Mouse (Mus musculus) CH12.LX (cell line): Measurements from ENCODE around the gene Nsd2. TPM values are rescaled to one million over a fixed set of nuclear protein-coding genes. Genes with fewer than 3 reads are reported as not detected.

Experiments
- DNase-seq: peaks from one replicate; pipeline ENCODE4 v3.0.0-alpha.2; 2013; ENCODE audit errors: extremely low read depth
- H3K27ac ChIP-seq: 2 replicates; pipeline ENCODE4 v1.5.1; 2012; ENCODE audit warnings: low read depth, mild to moderate bottlenecking, control low read depth, moderate library complexity; ENCODE audit not compliant: insufficient read depth
- H3K27me3 ChIP-seq: replicated peaks from 2 replicates; pipeline ENCODE3; 2012; ENCODE audit warnings: inconsistent platforms
- H3K36me3 ChIP-seq, 2 experiments: replicated peaks in 1 of 2; 2 replicates each; pipeline versions ENCODE3 to v1.6.1; 2012; ENCODE audit warnings: inconsistent platforms in 1 of 2, low read length in 1 of 2, mild to moderate bottlenecking in 1 of 2, mixed read lengths in 1 of 2, moderate library complexity in 1 of 2; ENCODE audit not compliant: control insufficient read depth in 1 of 2, insufficient read depth in 1 of 2
- H3K4me1 ChIP-seq, 2 experiments: 2 replicates each; pipeline ENCODE4 v1.6.1; 2012; ENCODE audit warnings: inconsistent platforms in 1 of 2, moderate library complexity in 1 of 2; ENCODE audit not compliant: insufficient read depth in 2 of 2, control insufficient read depth in 1 of 2
- H3K4me2 ChIP-seq: 2 replicates; pipeline ENCODE4 v1.6.1; 2012; ENCODE audit warnings: low read depth, mild to moderate bottlenecking, control low read depth; ENCODE audit not compliant: poor library complexity, insufficient read depth, severe bottlenecking
- H3K4me3 ChIP-seq, 3 experiments: fragments of 150-350 bp in 1 of 3; sonication (generic) in 1 of 3; replicated peaks in 1 of 3; 2 replicates each; pipeline versions ENCODE3 to v1.5.1; 2011 to 2012; ENCODE audit warnings: low read depth in 2 of 3, low read length in 2 of 3, mild to moderate bottlenecking in 2 of 3, moderate library complexity in 2 of 3, control low read depth in 1 of 3, improper control_type of control experiment in 1 of 3, inconsistent platforms in 1 of 3, mixed read lengths in 1 of 3; ENCODE audit not compliant: poor library complexity in 1 of 3
- H3K79me2 ChIP-seq: replicated peaks from 2 replicates; pipeline ENCODE4 v1.6.1; 2012; ENCODE audit warnings: mild to moderate bottlenecking, moderate library complexity; ENCODE audit not compliant: control insufficient read depth, poor library complexity, insufficient read depth, severe bottlenecking; ENCODE audit errors: extremely low read depth
- H3K9ac ChIP-seq: 2 replicates; pipeline ENCODE4 v1.6.1; 2012; ENCODE audit warnings: low read depth, mild to moderate bottlenecking, control low read depth, moderate library complexity; ENCODE audit not compliant: insufficient read depth
- H3K9me3 ChIP-seq: replicated peaks from 2 replicates; pipeline ENCODE3; 2012; ENCODE audit warnings: low read length, inconsistent platforms, mixed read lengths
- BHLHE40 ChIP-seq: IDR thresholded peaks from 2 replicates; pipeline ENCODE4 v1.6.1; 2011; ENCODE audit warnings: mild to moderate bottlenecking, low read depth, low read length, improper control_type of control experiment
- CHD1 ChIP-seq: IDR thresholded peaks from 2 replicates; pipeline ENCODE4 v1.6.1; 2012; ENCODE audit warnings: low read depth, low read length, improper control_type of control experiment, inconsistent platforms
- CTCF ChIP-seq, 2 experiments: IDR thresholded peaks in 1 of 2; conservative IDR thresholded peaks in 1 of 2; 2 replicates each; pipeline ENCODE4 v1.5.1; 2011 to 2012; ENCODE audit warnings: low read depth in 2 of 2, low read length in 2 of 2, improper control_type of control experiment in 1 of 2, inconsistent platforms in 1 of 2, mild to moderate bottlenecking in 1 of 2, moderate library complexity in 1 of 2
- E2F4 ChIP-seq: IDR thresholded peaks from 2 replicates; pipeline ENCODE4 v1.6.1; 2011; ENCODE audit warnings: low read depth, low read length, improper control_type of control experiment; ENCODE audit not compliant: insufficient replicate concordance
- HCFC1 ChIP-seq: IDR thresholded peaks from 2 replicates; pipeline ENCODE4 v1.6.1; 2012; ENCODE audit warnings: low read depth, mild to moderate bottlenecking, inconsistent platforms, low read length, improper control_type of control experiment
- IRF4 ChIP-seq: IDR thresholded peaks from 2 replicates; pipeline ENCODE4 v1.6.1; 2014; ENCODE audit warnings: low read depth, mild to moderate bottlenecking, inconsistent platforms, low read length, improper control_type of control experiment
- JUN ChIP-seq: IDR thresholded peaks from 2 replicates; pipeline ENCODE4 v1.6.1; 2011; ENCODE audit warnings: low read depth, mild to moderate bottlenecking, low read length, improper control_type of control experiment, moderate library complexity; ENCODE audit not compliant: insufficient read depth
- MAFK ChIP-seq: IDR thresholded peaks from 2 replicates; pipeline ENCODE4 v1.6.1; 2011; ENCODE audit warnings: low read length, improper control_type of control experiment; ENCODE audit not compliant: insufficient replicate concordance
- MEF2A ChIP-seq: IDR thresholded peaks from 2 replicates; pipeline ENCODE4 v1.6.1; 2014; ENCODE audit warnings: low read depth, mild to moderate bottlenecking, inconsistent platforms, low read length, improper control_type of control experiment, borderline replicate concordance
- MXI1 ChIP-seq: IDR thresholded peaks from 2 replicates; pipeline ENCODE4 v1.6.1; 2011; ENCODE audit warnings: mild to moderate bottlenecking, low read depth, low read length, improper control_type of control experiment
- NELFE ChIP-seq: IDR thresholded peaks from 2 replicates; pipeline ENCODE4 v1.6.1; 2011; ENCODE audit warnings: low read depth, low read length, improper control_type of control experiment
- SMC3 ChIP-seq: IDR thresholded peaks from 2 replicates; pipeline ENCODE4 v1.6.1; 2011; ENCODE audit warnings: low read depth, low read length, improper control_type of control experiment
- TBP ChIP-seq: conservative IDR thresholded peaks from 2 replicates; pipeline ENCODE4 v1.6.1; 2011; ENCODE audit warnings: low read depth, low read length, improper control_type of control experiment
- ZC3H11A ChIP-seq: IDR thresholded peaks from 2 replicates; pipeline ENCODE4 v1.6.1; 2012; ENCODE audit warnings: low read depth, mild to moderate bottlenecking, inconsistent platforms, low read length, improper control_type of control experiment
- ZMIZ1 ChIP-seq: IDR thresholded peaks from 2 replicates; pipeline ENCODE4 v1.6.1; 2012; ENCODE audit warnings: low read depth, mild to moderate bottlenecking, inconsistent platforms, low read length, improper control_type of control experiment
- dilution Hi-C: fragments of 300-500 bp; cut with MboI; formaldehyde crosslinking; loops from 2 replicates; pipeline ENCODE4 v1.14.3; 2020; ENCODE audit warnings: low sequenced_read_pairs; ENCODE audit not compliant: extremely low pct_unique_long_range_greater_than_20kb, extremely low pct_ligation_motif_present
- in situ Hi-C: fragments of 300-500 bp; cut with MboI; formaldehyde crosslinking; loops from 3 replicates; pipeline ENCODE4 v1.14.3; 2019; ENCODE audit warnings: low sequenced_read_pairs, low pct_ligation_motif_present, low pct_unique_long_range_greater_than_20kb, mixed read lengths
- polyA plus RNA-seq: library from polyadenylated mRNA; unstranded; fragments of >175 nt; gene quantifications from 2 replicates; pipeline ENCODE4 v1.2.1, GENCODE M21; 2012; ENCODE audit warnings: low read depth; ENCODE audit not compliant: insufficient read length
- total RNA-seq, 2 experiments: library from RNA; depleted of rRNA; stranded (reverse); fragments of 300-350 nt in 1 of 2; fragments of >200 nt in 1 of 2; gene quantifications; 2 replicates each; pipeline ENCODE4 v1.2.3; 2012 to 2014

Gene Nsd2
- total and polyA plus RNA-seq, 3 experiments, result 39.8 to 55.0 (median 49.9) TPM

- no peak overlapping the region for H3K4me2 ChIP-seq
- no peaks in the 10 kb centered on the region for H3K27me3 ChIP-seq
- H3K27ac ChIP-seq, result no peak overlapping the region
- no peak overlapping the region for H3K9ac ChIP-seq
- H3K4me3 ChIP-seq, result no peak overlapping the region
- H3K9me3 ChIP-seq, result no peaks in the 10 kb centered on the region
- in situ Hi-C loops, result no loop called here
- no peak for DNase-seq
- TF ChIP-seq CHD1, result no peak
- TF ChIP-seq E2F4, result no peak
- peak; percentile 22 to 39; a peak in 2 of 4 replicates for TF ChIP-seq CTCF (conservative IDR thresholded peaks at IDR 0.05 in 1 of 2, IDR thresholded peaks at IDR 0.05 in 1 of 2; ENCODE audit: low read depth in 2 of 2, low read length in 2 of 2)
- TF ChIP-seq SMC3, result peak; percentile 22
- no peaks in the 10 kb centered on the region for H3K36me3 ChIP-seq
- H3K79me2 ChIP-seq, result no peaks in the 10 kb centered on the region
- H3K4me1 ChIP-seq, result peaks cover 2 to 6% of the 10 kb centered on the region in 2 experiments; a peak in 2 of 4 replicates
- dilution Hi-C loops, result no loop called here
These were observed 9.0 kb upstream of the Nsd2 start for GRCm38 (mm10) chr5:33811519-33811918.

GRCm38 (mm10) chr5:33816008-33816725, 4.4 kb upstream of the Nsd2 start:
- H3K4me1 ChIP-seq, result peaks cover 5 to 15% of the 10 kb centered on the region in 2 experiments
- no peak overlapping the region for H3K27ac ChIP-seq
- no peak for TF ChIP-seq MXI1
- TF ChIP-seq TBP, result no peak
- no peak for TF ChIP-seq ZMIZ1
- no peak for TF ChIP-seq ZC3H11A
- no peak for TF ChIP-seq IRF4
- TF ChIP-seq BHLHE40, result no peak
- no peak for TF ChIP-seq CTCF (conservative IDR thresholded peaks at IDR 0.05 in 1 of 2, IDR thresholded peaks at IDR 0.05 in 1 of 2; ENCODE audit: low read depth in 2 of 2, low read length in 2 of 2)
- no peak for TF ChIP-seq JUN
- no peak for TF ChIP-seq NELFE
- TF ChIP-seq HCFC1, result no peak
- TF ChIP-seq MEF2A, result no peak
- TF ChIP-seq MAFK, result no peak
- TF ChIP-seq, all 38 proteins: peak for 0
- Histone ChIP-seq H3K36me3 (no peaks in the 10 kb centered on the region), H3K27me3 (no peaks in the 10 kb centered on the region), H3K9ac (no peak overlapping the region), H3K4me2 (no peak overlapping the region), H3K79me2 (peaks cover under 1% of the 10 kb centered on the region), H3K4me3 (no peak overlapping the region), H3K9me3 (no peaks in the 10 kb centered on the region)
- DNase-seq, result no peak
- in situ Hi-C loops, result loop anchor here (5.0 kb wide), 1 partner anchor 34 kb away; the partner anchor contains the start of gene Letm1
- dilution Hi-C loops, result no loop called here
